Mouse (Mus musculus) right cerebral cortex, postnatal 10 days (tissue): Measurements from ENCODE around the gene Pip4k2c.
A peak's percentile ranks its signal among the peaks of the same experiment; 100 is the strongest.

Experiments used
- DNase-seq, 2 experiments: peaks; one replicate each; pipeline ENCODE4 v3.0.0; 2021; ENCODE audit warnings: low spot score in 2 of 2

Gene Pip4k2c

DNA sequence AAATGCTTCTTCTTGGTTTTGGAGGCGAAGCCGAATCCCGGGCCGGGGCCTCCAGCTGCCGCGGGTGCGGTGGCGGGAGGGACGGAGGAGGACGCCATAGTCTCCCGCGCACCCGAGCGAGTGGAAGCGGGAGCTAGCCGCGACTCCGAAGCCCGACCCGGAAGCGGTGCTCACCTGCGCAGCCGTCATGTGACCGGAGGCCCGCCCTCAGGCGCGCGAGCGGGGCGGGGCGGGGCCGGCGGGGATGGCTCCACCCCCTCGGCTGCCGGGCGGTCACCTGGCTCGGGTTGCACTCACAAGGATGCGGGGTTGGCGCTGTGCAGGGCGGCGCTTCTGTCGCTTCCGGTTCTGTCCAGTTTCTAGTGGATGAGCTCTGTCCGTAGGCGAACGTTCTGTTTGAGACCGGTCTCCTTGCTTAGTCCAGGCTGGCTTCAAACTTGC lies at the start of gene Pip4k2c:
TSS of gene Pip4k2c (minus strand) at position 172 of the 441 bp plus-strand sequence.
- DNase-seq, result peak; percentile 92 to 93

GRCm38 (mm10) chr10:127258489-127258888 lies 47.1 kb upstream of the Pip4k2c start:
- no peak for DNase-seq

GRCm38 (mm10) chr10:127257790-127258189 lies 46.4 kb upstream of the Pip4k2c start:
- no peak for DNase-seq

- DNase-seq, result peak; percentile 56 to 71
These were observed 44.4 kb upstream of the Pip4k2c start for GRCm38 (mm10) chr10:127255625-127256345.

DNA sequence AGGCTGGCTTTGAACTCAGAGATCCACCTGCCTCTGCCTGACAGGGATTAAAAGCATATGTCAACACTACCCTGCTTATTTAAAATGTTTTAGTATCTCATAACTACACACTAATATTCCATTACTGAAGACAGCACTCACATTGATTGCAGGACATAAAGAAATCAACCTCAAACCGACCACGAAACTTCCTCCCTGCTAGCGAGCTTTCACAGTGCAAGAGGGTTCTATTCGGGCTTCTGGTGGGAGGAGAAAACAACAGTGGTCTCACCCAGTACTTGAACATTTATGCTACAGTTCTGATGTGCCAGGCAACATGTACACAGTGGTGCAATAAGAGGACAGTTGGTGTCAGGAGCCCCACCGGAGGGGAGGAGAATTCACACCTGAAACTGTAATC lies 39.4 kb upstream of the Pip4k2c start:
- no peak for DNase-seq

DNA sequence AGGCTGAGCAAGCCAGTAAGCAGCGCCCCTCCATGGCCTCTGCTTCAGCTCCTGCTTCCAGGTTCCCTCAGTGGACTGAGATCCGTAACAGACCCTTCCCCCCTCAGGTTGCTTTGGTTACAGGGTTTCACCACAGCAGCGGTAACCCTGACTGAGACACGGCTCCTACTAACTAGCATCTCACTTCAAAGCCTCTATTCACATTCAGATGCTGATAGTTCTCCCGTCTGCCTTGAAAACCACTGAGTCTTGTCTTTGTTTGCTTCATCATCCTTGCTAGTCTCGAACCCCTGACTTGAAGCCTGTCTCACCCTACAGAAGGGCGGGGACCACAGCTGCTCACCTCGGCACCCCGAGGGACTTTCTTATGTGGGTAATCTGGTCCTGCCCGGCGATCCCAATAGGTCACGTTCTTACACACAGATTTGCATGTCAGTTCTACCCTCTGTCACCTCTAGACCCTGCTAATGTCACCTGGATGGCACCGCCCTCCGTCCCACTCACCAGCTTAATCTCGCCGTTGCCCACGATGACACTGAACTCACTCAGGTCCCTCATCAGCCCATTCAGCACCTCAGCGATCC lies 26.9 kb upstream of the Pip4k2c start:
- no peak for DNase-seq

GRCm38 (mm10) chr10:127236541-127236940 lies 25.2 kb upstream of the Pip4k2c start:
- no peak for DNase-seq

- DNase-seq, result no peak
These were observed 21.8 kb upstream of the Pip4k2c start for GRCm38 (mm10) chr10:127233141-127233540.

GRCm38 (mm10) chr10:127231741-127232140 lies 20.4 kb upstream of the Pip4k2c start:
- DNase-seq, result no peak

DNA sequence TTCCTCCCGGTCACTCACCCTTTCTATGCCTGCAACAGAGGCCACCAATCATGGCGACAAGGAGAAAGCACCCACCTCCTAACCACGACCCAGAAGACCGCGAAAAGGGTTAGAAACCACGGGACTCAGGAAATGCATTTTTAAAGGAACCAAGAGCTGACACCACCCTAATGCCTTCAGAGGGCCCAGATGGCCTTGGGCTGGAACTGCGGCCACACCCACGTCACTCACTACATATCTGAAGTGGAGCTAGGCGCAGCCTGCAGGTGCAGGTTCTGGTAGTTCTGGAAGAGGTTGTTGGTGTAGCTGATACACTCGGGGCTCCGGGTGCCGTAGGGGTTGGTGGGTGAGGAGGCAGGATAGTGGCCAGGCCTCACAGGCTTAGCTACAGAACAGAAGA lies 19.3 kb upstream of the Pip4k2c start:
- no peak for DNase-seq

- DNase-seq, result no peak
These were observed 17.5 kb upstream of the Pip4k2c start for GRCm38 (mm10) chr10:127228897-127229296.

DNA sequence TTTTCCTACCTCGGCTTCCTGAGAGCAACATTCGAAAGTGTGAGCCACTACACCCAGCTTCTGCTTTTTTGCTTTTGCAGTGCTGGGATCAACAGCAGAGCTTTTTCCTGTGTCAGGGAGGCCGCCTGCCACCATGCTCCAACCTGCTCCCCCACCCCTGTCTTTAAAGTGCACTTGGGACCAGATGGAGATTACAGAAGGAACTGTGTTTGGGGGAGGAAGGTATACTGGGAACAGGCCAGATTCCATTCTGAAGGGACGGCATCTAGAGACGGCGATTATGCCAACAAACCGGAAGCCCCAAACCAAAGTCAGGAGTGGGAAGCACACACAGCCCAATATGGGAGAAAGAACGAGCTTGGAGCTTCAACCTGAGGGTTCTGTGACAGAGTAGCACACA lies 15.8 kb upstream of the Pip4k2c start:
- DNase-seq, result no peak

- DNase-seq, result no peak
These were observed 15.0 kb upstream of the Pip4k2c start for GRCm38 (mm10) chr10:127226318-127226895.

DNA sequence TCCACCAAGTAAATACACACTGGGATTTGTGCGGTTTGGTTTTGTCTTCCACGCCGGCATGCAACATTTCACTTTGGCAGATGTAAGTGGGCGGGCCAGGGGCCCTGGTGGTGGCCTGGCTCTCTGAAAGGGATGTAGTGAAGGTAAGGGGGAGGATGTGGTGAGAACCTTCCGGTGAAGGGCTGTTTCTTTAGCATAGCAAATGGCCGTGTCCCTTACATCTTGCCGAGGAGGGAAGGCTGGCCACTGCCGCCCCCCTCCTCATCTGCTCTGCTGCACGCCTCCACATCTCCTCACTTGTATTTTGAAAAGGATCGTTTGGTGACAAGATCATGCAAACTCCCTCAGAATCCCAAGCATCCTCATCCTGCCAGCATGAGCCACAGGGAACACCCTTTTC lies 14.3 kb upstream of the Pip4k2c start:
- DNase-seq, result no peak

- DNase-seq, result no peak
These were observed 13.8 kb upstream of the Pip4k2c start for GRCm38 (mm10) chr10:127225213-127225612.

DNA sequence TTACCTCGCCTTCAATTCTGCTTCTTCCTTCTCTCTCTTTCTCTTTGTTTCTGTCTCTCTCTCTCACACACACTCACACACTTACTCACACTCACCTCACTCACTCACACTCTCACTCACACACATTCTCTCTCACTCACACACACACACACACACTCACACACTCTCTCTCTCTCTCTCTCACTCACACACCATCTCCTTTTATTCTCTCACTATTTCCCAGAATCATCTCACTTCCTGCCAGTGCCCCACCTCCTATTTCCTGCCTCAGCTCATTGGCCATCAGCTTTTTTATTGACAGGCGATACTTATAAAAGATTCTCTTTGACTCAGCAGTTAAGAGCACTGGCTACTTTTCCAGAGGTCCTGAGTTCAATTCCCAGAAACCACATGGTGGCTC lies 7.0 kb upstream of the Pip4k2c start:
- DNase-seq, result no peak

- no peak for DNase-seq
These were observed 5.8 kb upstream of the Pip4k2c start for GRCm38 (mm10) chr10:127217177-127217576.

DNA sequence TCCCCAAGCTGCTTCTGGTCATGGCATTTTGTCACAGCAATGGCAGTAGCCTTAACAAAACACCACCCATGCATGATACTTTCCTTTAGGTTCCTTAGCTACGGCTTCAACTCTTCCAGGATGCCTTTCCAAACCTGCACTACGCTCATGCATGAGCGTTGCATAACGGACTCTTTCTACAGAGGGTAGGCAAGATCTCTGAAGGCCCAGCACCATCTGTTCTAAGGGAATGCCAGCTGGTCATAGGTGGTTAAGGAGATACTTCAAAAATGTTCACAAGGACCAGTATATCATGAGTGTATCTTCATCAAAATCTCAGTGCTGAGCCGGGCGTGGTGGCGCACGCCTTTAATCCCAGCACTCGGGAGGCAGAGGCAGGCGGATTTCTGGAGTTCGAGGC lies 5.1 kb upstream of the Pip4k2c start:
- no peak for DNase-seq

- DNase-seq, result no peak
These were observed 3.0 kb upstream of the Pip4k2c start for GRCm38 (mm10) chr10:127214422-127214803.

GRCm38 (mm10) chr10:127213704-127214421 lies 2.5 kb upstream of the Pip4k2c start:
- no peak for DNase-seq

- DNase-seq, result no peak
These were observed 1.9 kb upstream of the Pip4k2c start for GRCm38 (mm10) chr10:127213272-127213671.

DNA sequence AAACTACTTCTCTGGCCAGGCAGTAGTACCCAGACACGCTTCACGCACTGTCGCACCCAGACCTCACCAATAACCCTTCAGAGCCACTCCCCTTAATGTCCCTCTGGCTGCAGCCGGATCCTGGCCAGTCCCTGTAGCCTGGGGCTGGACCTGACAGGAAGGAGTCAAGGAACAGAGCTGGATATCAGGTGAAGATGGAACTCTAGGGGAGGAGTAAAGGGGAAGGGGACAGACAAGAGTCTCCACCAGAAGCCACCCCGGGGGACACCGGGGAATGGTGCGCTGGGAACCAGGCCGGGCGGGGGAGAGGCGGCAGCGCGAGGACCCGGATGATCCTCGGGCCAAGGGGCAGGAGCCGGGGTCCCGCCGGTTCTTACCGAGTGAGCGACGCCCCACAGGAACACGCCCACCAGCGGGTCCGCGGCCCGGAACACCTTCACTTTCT lies 402 bp downstream of the Pip4k2c start:
- no peak for DNase-seq
